Mouse (Mus musculus): Measurements from ENCODE around the gene Ppfia4.

DNA sequence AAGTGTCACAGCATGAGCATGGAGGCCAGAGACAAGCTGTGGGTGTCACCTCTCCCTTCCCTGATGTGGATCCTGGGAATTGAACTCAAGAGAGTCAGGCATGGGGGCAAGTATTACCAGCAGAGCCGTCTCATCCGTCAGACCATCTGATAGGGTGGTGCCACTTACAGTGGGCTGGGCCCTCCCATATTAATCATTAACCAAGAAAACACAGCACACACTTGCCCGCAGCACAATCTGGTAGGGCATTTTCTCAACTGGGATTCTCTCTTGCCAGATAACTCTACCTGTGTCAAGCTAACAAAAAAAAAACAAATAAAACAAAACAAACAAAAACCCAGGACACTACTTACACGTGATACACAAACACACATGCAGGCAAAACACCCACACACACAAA is 24.7 kb upstream of the Ppfia4 start:
- no peak for TF ChIP-seq POLR2AphosphoS2 (IDR thresholded peaks at IDR 0.05; ENCODE audit: insufficient read length, low read depth)
- TF ChIP-seq POLR2A (IDR thresholded peaks at IDR 0.05; ENCODE audit: insufficient read length, low read depth), result no peak
- no peak for TF ChIP-seq E2F4 (IDR thresholded peaks at IDR 0.05; ENCODE audit: insufficient read depth)
- TF ChIP-seq MAX (IDR thresholded peaks at IDR 0.05; ENCODE audit: low read depth), result no peak
- TF ChIP-seq USF1 (IDR thresholded peaks at IDR 0.05; ENCODE audit: low read depth), result no peak
- no peak for TF ChIP-seq REST (IDR thresholded peaks at IDR 0.05; ENCODE audit: insufficient read depth, insufficient read length)
- no peak for TF ChIP-seq MYOG (IDR thresholded peaks at IDR 0.05; ENCODE audit: control insufficient read depth in 1 of 3, insufficient read depth in 1 of 3, insufficient read length in 2 of 3, low read depth in 2 of 3)
- TF ChIP-seq TCF3 (IDR thresholded peaks at IDR 0.05; ENCODE audit: insufficient read length, low read depth), result no peak
